Mouse (Mus musculus) heart, embryonic 11.5 days (tissue): ENCODE measurements around the gene Skap2. TPM values are rescaled to one million over a fixed set of nuclear protein-coding genes. Genes with fewer than 3 reads are reported as not detected.

Source experiments
- ATAC-seq: fragments of 200-750 bp; cut with Nextera tagmentation; replicated peaks from 2 replicates; pipeline ENCODE4 v1.8.0; 2017; ENCODE audit warnings: moderate library complexity; ENCODE audit not compliant: insufficient number of reproducible peaks, low FRiP score, low TSS enrichment
- H3K27ac ChIP-seq: fragments of 300-500 bp; sonication (generic); 2 replicates; pipeline ENCODE4 v1.5.1; 2014; ENCODE audit warnings: mild to moderate bottlenecking, low read depth, low read length
- H3K27me3 ChIP-seq: fragments of 300-500 bp; sonication (generic); 2 replicates; pipeline ENCODE4 v1.6.1; 2014; ENCODE audit warnings: mild to moderate bottlenecking, low read length, mixed read lengths; ENCODE audit not compliant: control insufficient read depth, insufficient read depth
- H3K36me3 ChIP-seq: fragments of 300-500 bp; sonication (generic); 2 replicates; pipeline ENCODE4 v1.6.1; 2014; ENCODE audit warnings: mild to moderate bottlenecking, low read length, moderate library complexity, mixed read lengths; ENCODE audit not compliant: control insufficient read depth, insufficient read depth
- H3K4me1 ChIP-seq: fragments of 300-500 bp; sonication (generic); 2 replicates; pipeline ENCODE4 v1.6.1; 2014; ENCODE audit warnings: low read length; ENCODE audit not compliant: control insufficient read depth, insufficient read depth
- H3K4me2 ChIP-seq: fragments of 300-500 bp; sonication (generic); 2 replicates; pipeline ENCODE4 v1.6.1; 2014; ENCODE audit warnings: mild to moderate bottlenecking, moderate library complexity
- H3K4me3 ChIP-seq: fragments of 300-500 bp; sonication (generic); 2 replicates; pipeline ENCODE4 v1.5.1; 2014; ENCODE audit warnings: low read depth, low read length
- H3K9ac ChIP-seq: fragments of 300-500 bp; sonication (generic); 2 replicates; pipeline ENCODE4 v1.6.1; 2014; ENCODE audit warnings: mild to moderate bottlenecking, low read depth, low read length, moderate library complexity
- H3K9me3 ChIP-seq: fragments of 300-500 bp; sonication (generic); replicated peaks from 2 replicates; pipeline ENCODE4 v1.6.1; 2016; ENCODE audit warnings: low read length; ENCODE audit not compliant: control insufficient read depth
- WGBS: fragments of 180-500 bp; shearing (Covaris S2); extraction: QIAGEN DNeasy Blood & Tissue Kit; methylation state at CpG from one replicate; pipeline ENCODE4 v1.1.7; 2014; ENCODE audit not compliant: insufficient replicate concordance; 5-methylcytosine and 5-hydroxymethylcytosine counted together
- polyA plus RNA-seq: library from polyadenylated mRNA; unstranded; fragments of >200 nt; fragmentation: Nextera tagmentation; extraction: Ambion mirVana; gene quantifications from 2 replicates; pipeline ENCODE4 v1.2.1, GENCODE M21; 2014

Gene Skap2
- polyA plus RNA-seq, 1 experiment from 2014 or later = 16.1 TPM

GRCm38 (mm10) chr6:51860300-51860699 is 152.0 kb downstream of the Skap2 start:
- no peak overlapping the region for H3K4me2 ChIP-seq

GRCm38 (mm10) chr6:51857821-51858220 is 154.5 kb downstream of the Skap2 start:
- Histone ChIP-seq H3K9me3 (no peaks in the 10 kb centered on the region), H3K36me3 (no peaks in the 10 kb centered on the region), H3K27ac (no peak overlapping the region), H3K9ac (no peak overlapping the region), H3K4me2 (no peak overlapping the region), H3K4me3 (no peak overlapping the region), H3K27me3 (no peaks in the 10 kb centered on the region), H3K4me1 (peaks cover under 1% of the 10 kb centered on the region; the same call in 1 of the 2 replicates)
- under 1% methylated on average over 11 of the region's 11 CpGs for WGBS
- peak; percentile 73 for ATAC-seq

More at GRCm38 (mm10) chr6:51860300-51860699, 152.0 kb downstream of the Skap2 start:
- WGBS = 11% methylated on average over 8 of the region's 8 CpGs
- H3K4me3 ChIP-seq = no peak overlapping the region
- H3K4me1 ChIP-seq = peaks cover 7% of the 10 kb centered on the region; the same call in 1 of the 2 replicates
- no peak overlapping the region for H3K9ac ChIP-seq
- no peaks in the 10 kb centered on the region for H3K27me3 ChIP-seq
- no peaks in the 10 kb centered on the region for H3K36me3 ChIP-seq
- no peak overlapping the region for H3K27ac ChIP-seq
- ATAC-seq = no peak
- H3K9me3 ChIP-seq = no peaks in the 10 kb centered on the region

- no peaks in the 10 kb centered on the region for H3K36me3 ChIP-seq
- H3K9me3 ChIP-seq = no peaks in the 10 kb centered on the region
- peaks cover 4% of the 10 kb centered on the region; the same call in 1 of the 2 replicates for H3K4me1 ChIP-seq
- H3K4me2 ChIP-seq = no peak overlapping the region
- no peak for ATAC-seq
- H3K27ac ChIP-seq = no peak overlapping the region
- H3K9ac ChIP-seq = no peak overlapping the region
- WGBS = 71% methylated on average over 3 of the region's 3 CpGs
- H3K27me3 ChIP-seq = no peaks in the 10 kb centered on the region
- H3K4me3 ChIP-seq = no peak overlapping the region
Observed at GRCm38 (mm10) chr6:51853291-51853690, 159.1 kb downstream of the Skap2 start.

GRCm38 (mm10) chr6:51852643-51853042 is 159.7 kb downstream of the Skap2 start:
- WGBS = 69% methylated on average over 4 of the region's 4 CpGs
- Histone ChIP-seq H3K4me3 (no peak overlapping the region), H3K9me3 (no peaks in the 10 kb centered on the region), H3K4me1 (peaks cover 4% of the 10 kb centered on the region; the same call in 1 of the 2 replicates), H3K27me3 (no peaks in the 10 kb centered on the region), H3K36me3 (no peaks in the 10 kb centered on the region), H3K9ac (no peak overlapping the region), H3K27ac (no peak overlapping the region), H3K4me2 (no peak overlapping the region)
- ATAC-seq = no peak

GRCm38 (mm10) chr6:51851544-51851943 is 160.8 kb downstream of the Skap2 start:
- H3K9me3 ChIP-seq = no peaks in the 10 kb centered on the region
- no peak for ATAC-seq
- H3K4me1 ChIP-seq = peaks cover 12% of the 10 kb centered on the region
- H3K27me3 ChIP-seq = no peaks in the 10 kb centered on the region
- 30% methylated on average over 7 of the region's 7 CpGs for WGBS
- no peak overlapping the region for H3K4me2 ChIP-seq
- H3K4me3 ChIP-seq = no peak overlapping the region
- no peak overlapping the region for H3K9ac ChIP-seq
- H3K36me3 ChIP-seq = no peaks in the 10 kb centered on the region
- H3K27ac ChIP-seq = no peak overlapping the region

GRCm38 (mm10) chr6:51850030-51850817 is 162.1 kb downstream of the Skap2 start:
- Histone ChIP-seq H3K4me1 (peaks cover 14% of the 10 kb centered on the region), H3K36me3 (no peaks in the 10 kb centered on the region), H3K9ac (no peak overlapping the region), H3K27me3 (no peaks in the 10 kb centered on the region), H3K9me3 (no peaks in the 10 kb centered on the region), H3K27ac (no peak overlapping the region), H3K4me3 (no peak overlapping the region), H3K4me2 (no peak overlapping the region)
- no peak for ATAC-seq
- 80% methylated on average over 13 of the region's 13 CpGs for WGBS

GRCm38 (mm10) chr6:51849561-51849960 is 162.8 kb downstream of the Skap2 start:
- no peak overlapping the region for H3K4me2 ChIP-seq
- WGBS = 66% methylated on average over 10 of the region's 10 CpGs
- no peaks in the 10 kb centered on the region for H3K27me3 ChIP-seq
- no peak overlapping the region for H3K9ac ChIP-seq
- no peak overlapping the region for H3K27ac ChIP-seq
- H3K4me3 ChIP-seq = no peak overlapping the region
- no peaks in the 10 kb centered on the region for H3K9me3 ChIP-seq
- no peaks in the 10 kb centered on the region for H3K36me3 ChIP-seq
- no peak for ATAC-seq
- H3K4me1 ChIP-seq = peaks cover 14% of the 10 kb centered on the region

- H3K4me2 ChIP-seq = no peak overlapping the region
- no peak overlapping the region for H3K4me3 ChIP-seq
- peaks cover 14% of the 10 kb centered on the region for H3K4me1 ChIP-seq
- H3K27me3 ChIP-seq = no peaks in the 10 kb centered on the region
- no peak overlapping the region for H3K9ac ChIP-seq
- ATAC-seq = no peak
- no peak overlapping the region; the same call in 1 of the 2 replicates for H3K27ac ChIP-seq
- 59% methylated on average over 11 of the region's 11 CpGs for WGBS
- no peaks in the 10 kb centered on the region for H3K36me3 ChIP-seq
- H3K9me3 ChIP-seq = no peaks in the 10 kb centered on the region
Observed at GRCm38 (mm10) chr6:51844106-51844505, 168.2 kb downstream of the Skap2 start.

- Histone ChIP-seq H3K27me3 (no peaks in the 10 kb centered on the region), H3K36me3 (no peaks in the 10 kb centered on the region), H3K27ac (no peak overlapping the region), H3K4me1 (peaks cover 10% of the 10 kb centered on the region), H3K9ac (no peak overlapping the region), H3K9me3 (no peaks in the 10 kb centered on the region), H3K4me2 (no peak overlapping the region), H3K4me3 (no peak overlapping the region)
- no peak for ATAC-seq
- WGBS = 79% methylated on average over 9 of the region's 9 CpGs
Observed at GRCm38 (mm10) chr6:51843081-51843480, 169.3 kb downstream of the Skap2 start.
